Mouse (Mus musculus) embryo, embryonic 10.5 days (tissue): Measurements from ENCODE around the gene Srpr.
A peak's percentile ranks its signal among the peaks of the same experiment; 100 is the strongest.

ENCODE experiments used
- DNase-seq: peaks from one replicate; pipeline ENCODE4 v3.0.0-alpha.2; 2015; ENCODE audit warnings: low spot score

Gene Srpr

DNA sequence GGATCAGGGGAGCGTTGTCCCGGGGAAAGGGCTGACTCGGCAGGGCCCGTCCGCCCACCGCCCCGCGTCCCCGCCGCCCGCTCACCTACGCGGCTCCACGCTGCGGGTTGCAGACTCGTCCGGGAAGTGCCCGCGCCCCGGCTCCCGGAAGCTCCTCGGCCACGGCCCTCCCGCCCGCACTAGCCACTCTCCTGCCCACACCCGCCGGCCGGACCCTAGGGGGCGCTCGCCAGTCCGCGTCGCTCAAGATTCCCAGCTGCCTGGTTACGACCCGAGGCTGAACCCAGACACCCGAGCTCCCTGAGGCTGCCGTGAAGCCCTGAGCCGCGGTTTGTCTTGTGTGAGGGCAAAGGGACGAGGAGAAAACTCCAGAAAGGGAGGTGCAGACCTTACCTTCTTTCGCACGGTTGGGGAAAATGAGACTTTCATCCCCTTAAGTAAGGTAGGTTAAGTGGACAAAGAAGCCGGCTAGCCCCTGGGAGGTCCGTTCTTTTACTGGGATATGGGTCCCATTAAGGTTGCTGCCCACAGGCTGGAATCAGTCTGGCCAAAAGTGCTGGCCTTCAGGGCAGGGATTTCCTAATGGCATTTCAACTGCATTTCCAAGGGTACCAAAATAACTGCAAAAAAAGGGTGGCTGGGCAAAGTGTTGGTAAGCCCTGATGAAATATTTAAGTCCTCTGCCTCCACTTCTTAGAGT lies at the start of gene Srpr, which contains the start of gene Tirap:
Gene Srpr, plus strand, starts transcription at position 404 of the 700 bp plus-strand sequence.
Gene Tirap, minus strand, starts transcription at position 520 of the 700 bp plus-strand sequence.
- DNase-seq: peak; percentile 92

DNA sequence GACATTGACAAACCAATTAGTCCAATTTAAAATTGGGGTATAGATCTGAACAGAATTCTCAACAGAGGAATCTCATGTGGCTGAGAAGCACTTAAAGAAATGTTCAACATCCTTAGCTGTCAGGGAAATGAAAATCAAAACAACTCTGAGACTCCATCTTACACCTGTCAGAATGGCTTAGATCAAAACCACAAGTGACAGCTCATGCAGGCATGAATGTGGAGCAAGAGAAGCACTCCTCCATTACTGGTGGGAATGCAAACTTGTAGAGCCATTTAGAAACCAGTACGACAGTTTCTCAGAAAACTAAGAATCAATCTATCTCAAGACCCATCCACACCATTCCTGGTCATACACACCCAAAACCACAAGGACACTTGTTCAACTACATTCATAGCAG lies 47.1 kb upstream of the Srpr start:
- DNase-seq: no peak

DNA sequence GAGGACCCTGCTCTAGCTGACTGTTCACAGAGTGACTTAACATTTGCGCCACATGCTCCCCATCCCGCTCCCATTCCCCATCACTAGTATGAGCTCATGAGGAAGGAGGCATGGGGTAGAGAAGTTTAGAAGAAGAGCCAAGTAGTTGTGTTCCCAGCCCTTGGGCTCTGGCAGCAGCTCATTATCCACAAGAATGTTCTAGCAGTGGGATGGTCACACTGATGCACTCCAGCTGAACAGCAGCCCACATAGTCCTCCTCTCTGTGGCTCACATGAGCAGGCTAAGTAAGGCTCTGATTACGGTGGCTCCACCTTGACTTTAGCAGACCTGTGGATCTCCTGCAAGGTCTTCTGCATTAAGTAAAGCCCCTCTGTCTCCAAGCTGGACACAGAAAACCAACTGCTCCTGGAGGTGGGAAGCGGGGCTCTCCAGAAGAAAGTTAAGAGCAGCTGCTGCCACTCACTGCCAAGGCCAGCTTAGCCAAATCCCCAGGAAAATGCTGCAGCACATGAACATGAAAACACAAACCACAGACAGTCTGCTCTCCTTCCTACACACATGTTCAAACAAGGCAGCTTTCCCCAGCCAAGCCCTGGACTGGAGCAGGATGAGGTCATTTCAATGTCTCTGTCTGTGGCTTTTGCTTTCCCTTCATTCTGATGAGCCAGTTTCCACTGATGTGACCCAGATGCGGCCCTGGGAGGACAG lies 43.8 kb upstream of the Srpr start:
- DNase-seq: no peak

DNA sequence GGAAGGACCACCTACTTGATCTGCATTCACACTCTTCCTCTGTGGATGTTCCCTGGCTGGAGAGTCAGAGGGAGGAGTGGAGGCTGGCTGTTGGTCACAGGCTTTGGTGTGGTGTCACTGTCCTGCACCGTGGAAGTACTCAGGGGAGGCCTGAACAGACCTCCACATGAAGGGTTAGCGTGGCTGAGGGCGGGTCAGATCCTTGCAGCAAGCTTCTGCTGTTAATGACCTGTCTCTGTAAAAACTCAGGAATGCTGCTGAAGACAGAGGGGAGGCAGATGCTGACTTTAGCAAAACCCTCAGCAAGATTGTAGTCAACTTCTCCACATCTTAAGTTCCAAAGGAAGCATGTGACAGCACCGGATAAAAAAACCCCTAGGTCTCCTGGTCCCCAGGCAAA lies 43.1 kb upstream of the Srpr start:
- no peak for DNase-seq

DNA sequence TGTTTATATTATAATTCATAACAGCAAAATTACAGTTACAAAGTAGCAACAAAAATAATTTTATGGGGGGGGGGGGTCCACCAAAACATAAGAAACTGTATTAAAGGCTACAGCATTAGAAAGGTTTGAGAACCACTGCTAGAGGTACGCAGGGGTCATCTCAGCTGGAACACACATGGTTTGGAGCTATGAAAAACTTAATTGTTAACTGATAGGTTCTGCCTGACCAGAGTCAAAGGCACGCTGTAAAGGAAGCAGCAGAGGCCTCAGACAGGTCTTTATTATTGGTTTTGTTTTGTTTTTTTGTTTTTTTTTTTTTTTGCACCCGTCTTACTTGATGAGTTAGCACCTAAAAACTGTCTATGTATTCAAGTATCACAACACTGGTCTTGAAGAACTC lies 41.5 kb upstream of the Srpr start:
- DNase-seq: no peak

DNA sequence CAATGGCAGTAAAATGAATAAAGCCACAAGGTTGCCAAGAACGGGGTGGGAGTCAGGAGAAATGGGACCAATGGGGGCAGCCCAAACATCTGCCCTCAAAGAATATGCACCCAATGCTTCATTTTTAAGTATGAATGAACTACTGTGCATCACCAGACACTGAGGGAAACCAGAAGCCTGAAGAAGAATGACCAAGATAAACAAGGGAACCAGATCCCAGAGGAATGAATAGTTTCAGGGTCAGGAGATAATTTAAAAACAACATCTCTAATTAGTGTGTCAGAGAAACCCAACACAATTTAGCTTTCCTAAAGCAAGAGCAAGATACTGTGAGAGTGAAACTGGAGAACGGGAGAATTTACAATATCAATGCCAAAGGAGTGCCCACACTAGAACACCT lies 39.3 kb upstream of the Srpr start:
- no peak for DNase-seq

DNA sequence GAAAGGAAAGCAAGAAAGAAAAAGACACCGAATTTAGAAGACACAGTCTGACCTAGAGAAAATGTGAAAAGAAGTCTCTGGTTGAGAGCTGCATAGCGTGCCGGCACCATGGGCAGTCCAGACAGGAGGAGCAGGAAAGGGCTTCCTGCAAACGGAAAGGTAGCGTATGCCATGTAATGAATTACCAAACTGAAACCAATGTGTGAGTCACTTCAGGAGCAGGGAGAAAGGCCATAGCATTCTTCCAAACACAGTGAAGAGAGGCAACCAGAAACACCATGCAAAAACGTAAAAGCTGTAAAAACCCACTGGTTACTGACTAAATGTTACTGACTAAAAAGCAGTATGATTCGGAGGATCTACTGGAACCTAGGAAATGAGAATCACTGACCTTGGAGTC lies 38.3 kb upstream of the Srpr start:
- no peak for DNase-seq

DNA sequence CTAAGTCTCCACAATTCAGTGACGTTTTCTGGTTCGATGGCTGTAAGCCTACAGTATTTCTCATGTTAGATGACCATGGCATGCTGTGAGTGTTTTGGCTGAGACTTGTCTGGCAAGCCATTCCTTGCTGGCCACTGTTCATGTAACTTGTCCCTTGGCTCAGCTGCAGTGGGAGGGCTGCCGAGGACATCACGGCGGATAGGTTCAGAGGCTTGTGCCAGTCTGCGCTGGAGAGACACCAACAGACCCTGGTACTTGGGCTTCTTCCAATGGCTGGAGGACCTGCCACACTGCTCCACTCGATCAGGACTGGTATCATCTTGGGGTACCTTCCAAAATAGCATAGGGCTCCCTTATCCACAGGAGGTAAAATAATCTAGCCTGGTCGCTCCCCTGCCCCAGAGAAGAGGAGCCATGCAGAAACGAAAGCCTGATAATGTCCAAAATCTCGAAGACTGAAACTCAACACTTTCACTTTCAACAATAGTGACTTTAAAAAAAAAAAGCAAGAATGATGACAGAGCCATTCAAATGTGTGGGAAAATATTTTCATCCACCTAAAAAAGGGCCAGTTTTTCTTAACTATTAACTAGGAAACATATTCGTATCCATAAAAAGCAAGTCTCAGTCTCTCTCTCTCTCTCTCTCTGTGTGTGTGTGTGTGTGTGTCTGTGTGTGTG lies 36.8 kb upstream of the Srpr start:
- DNase-seq: no peak

DNA sequence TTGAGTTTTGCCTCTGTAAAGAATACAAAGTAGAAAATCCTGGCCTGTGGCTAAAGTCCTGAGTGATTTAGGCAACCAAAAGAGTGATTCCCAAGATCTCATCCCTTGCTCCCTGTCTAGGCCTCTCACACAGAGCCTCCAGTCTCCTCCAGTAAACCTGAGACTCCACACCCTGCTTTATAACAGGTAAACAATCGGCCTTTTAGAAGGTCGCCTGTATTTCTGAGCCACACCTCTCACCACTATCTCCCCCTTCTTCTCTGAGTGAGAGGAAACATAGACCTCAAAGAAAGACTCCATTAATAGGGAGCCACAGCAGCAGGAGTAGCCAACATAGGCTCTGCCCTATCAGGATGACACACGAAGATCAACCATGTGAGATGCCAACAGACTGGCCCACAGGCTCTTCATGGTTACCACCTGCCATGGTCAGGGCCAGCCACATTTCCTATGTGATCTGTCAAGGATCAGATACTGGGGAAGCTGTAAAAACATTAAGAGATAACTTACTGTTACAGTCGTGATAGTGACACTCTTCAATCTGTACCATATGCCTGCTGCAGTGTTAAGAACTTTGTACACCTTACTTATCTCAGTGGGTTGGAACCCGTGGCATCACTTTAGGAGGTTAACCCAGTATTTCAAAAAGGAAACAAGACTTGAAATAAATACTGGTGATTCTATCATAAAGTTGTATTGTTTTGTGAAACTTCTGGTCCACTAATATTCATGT lies 35.7 kb upstream of the Srpr start:
- DNase-seq: no peak

DNA sequence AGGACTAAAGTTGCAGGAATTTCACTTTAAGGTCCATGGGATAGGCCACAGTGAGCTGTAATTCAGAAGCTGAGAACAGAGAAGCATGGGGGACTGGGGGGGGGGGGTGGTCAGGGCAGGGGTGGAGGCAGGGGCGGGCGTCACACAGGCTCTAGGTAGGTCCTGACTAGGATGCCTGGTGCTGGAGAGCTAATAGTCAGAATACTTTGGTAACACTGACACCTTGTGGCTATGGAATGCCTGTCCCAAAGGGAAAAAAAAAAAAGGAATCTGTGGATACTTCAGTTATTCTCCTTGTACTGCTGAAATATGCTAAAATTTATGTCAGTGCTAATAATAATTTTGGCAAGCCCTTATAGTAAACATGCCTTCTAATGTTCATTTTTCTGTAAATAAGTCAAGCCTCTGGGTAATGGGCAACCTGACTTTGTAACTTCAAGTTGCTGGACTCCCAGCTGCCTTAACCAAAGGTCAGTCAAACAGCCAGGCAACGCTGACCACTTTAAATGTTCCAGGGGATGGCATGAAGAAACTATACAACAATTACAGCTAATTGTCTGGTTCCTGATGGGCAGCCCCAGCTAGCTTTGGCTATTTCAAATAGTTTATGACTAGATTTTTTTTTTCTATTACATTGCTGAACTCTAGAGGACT lies 33.7 kb upstream of the Srpr start:
- peak; percentile 66 for DNase-seq

DNA sequence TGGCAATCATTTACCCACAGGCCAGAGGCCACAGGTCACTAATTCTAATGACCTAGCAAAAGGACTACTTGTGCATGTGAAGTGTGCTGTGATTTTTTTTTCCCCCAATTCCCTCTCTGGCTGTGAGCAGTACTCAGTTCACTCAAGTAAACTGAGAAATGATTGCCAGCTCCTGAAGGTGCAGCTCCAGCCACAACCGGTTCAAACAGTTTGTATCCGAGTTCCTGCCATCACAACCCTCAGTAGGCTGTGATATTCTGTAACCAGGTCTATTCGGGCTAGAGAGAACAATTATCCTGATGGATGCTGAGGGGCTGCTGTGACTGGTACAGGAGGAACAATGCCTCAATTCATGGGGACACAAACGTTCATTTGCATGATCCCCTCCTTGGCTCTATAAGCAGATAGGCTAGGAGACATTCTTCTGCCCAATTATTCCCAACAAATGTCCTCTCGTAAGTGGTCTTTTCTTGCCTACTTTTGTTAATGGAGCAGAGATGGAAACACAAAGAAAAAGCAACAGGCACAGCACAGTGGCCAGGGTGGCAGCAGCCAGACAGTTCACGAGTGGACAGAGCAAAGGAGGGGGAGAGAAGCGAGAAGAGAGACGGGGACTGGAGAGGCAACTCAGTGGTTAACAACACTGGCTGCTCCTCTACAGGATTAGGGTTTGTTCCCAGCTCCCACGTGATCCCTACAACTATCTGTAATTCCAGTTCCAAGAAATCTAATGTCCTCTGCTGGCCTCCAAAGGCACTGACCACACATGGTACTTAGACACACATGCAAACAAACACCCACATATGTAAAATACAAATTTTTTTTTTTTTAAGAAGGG lies 33.0 kb upstream of the Srpr start:
- DNase-seq: peak; percentile 24

DNA sequence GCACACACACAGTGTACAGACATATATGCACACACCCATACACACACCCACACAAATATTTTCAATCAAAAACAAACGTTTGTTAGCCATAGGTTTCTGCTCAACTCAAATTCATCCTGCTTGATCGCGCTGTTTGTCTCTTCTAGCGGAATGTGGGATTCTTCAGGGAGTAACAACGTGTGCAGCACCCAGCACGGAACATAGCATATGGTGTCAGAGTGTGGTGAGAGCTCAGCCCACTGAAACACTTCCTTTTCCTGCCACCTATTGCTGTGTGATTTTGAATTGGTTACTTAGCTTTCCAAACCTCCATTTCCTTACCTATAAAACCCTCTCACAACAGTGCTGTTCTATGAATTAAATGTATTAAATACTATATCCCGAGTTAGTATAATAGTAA lies 29.9 kb upstream of the Srpr start:
- no peak for DNase-seq

DNA sequence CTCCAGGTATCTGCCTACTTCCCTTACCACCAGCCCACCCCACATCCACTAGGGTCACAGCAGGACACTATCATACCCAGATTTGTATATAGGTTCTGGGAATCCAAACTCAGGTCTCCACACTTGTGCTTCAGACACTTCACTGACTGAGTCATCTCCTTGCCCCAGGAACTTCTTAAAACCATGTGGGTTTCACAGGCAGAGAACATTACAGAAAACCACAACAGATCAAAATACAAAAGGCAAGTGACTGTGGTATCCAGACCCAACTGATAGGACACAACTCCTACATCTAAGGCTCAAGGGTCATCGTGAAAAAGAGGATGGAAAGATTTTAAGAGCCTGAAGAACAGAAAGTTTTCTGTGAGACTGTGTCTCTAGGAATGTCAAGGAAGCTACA lies 26.6 kb upstream of the Srpr start:
- no peak for DNase-seq

DNA sequence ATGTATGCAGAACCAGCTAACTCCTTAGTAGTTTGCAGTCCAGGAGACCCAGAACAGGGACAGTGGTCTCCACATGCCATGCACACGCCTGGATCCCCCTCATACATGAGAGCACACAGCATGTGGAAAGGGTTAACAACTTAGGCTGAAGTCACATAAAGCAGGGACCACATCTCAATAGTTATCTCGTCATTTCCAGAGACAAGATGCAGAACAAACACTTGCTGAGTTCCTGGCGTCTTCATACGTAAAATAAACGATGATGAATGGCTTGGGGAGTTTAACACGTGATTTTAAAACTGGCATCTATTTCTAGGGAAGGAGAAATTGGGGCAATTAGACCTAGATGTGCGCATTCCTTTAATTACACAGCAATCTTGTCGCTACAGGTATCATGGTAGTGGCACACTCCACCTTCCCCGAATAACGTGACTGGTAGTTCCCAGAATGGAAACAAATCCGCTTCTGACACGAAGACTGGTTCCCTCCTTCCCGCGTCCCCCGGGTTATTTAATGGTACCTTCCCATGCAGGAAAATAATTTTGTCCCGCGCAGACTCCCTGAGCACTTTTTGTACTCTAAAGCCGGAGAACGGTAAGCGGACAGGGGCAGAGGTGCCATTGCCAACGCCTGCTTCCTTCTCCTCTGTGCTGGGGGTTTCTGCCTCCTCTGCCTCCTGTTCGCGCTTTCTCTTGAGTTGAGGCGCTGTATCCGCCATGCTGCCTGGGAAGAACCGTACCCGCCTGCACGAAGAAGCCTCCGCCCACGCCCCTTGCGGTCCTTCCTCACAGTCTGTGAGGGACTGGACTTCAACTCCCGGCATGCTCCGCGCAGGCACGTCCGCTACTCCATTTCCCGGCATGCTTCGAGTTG lies 24.5 kb upstream of the Srpr start, which contains the start of gene Dcps:
Gene Dcps, minus strand, starts transcription at position 811 of the 873 bp plus-strand sequence.
- peak; percentile 97 for DNase-seq

DNA sequence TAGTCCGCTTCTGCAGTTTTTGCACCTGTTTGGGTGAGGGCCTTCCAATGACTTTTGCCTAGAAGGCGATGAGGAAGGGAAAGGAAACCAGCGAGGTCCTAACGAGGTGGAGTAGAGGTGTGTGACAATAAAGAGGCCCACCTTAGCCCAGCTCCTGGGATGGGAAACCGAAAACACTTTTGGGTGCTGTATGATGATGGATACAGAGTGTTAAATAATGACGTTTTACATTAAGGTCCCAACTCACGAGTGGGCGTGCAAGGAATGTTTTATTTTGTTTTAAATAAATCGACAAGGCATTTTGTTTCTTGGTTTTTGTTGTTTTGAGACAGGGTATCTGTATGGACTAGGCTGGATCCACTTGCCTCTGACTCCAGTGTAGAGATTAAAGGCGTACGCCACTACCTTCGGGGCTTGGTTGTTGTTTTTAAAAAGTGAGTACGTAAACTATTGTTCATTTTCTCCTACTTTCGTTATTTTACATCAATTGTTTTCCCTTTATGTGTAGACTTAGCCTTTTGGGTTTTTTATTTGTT lies 23.8 kb upstream of the Srpr start:
- DNase-seq: no peak

DNA sequence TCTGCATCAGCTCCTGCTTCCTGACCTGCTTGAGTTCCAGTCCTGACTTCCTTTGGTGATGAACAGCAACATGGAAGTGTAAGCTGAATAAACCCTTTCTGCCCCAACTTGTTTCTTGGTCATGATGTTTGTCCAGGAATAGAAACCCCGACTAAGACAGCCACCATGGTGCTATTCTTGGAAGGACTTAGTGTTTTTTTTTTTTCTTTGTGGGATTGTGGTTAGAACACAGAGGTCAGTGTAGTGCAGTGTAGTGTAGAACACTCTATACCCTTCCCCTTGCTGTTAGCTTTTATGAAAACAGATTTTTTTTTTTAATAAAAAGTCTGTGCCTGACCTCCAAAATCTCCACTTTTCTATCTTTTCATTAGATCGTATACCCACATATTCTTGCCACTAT lies 17.1 kb upstream of the Srpr start:
- no peak for DNase-seq

DNA sequence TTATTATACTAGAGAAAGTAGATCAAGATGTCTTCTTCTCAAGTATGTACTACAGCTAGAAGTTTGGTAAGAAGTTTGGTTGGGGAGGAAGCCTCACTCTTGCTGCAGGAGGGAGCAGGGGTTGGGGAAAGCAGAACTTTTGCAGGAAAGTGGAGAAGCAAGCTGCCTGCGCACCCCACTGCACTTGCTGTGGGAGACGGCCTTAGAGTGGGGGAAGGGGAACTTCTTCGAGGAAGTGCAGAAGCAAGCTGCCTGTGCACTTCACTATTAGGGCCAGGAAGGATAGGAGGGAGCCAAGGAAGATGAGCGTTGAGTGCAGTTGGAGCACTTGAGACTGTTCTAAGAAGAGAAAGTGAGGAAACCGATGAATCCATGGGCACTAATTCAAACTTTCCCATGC lies 16.6 kb upstream of the Srpr start:
- DNase-seq: no peak

DNA sequence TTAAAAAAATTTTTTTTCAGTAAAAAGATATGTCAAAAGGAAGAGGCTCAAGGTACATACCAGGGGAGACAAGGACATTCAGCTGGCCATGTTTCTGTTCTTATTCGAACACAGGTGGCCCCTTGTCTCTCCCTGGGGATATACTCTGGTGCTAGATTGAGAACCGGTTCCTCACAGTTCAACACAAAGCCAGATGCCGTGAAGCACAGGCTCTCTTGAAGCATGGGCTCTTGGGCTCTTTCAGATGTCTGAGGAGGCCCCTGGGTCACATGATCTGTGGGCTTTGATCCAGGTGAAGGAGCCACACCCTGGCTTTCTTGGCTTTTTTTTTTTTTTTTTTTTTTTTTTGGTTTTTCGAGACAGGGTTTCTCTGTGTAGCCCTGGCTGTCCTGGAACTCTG lies 13.5 kb upstream of the Srpr start:
- no peak for DNase-seq

DNA sequence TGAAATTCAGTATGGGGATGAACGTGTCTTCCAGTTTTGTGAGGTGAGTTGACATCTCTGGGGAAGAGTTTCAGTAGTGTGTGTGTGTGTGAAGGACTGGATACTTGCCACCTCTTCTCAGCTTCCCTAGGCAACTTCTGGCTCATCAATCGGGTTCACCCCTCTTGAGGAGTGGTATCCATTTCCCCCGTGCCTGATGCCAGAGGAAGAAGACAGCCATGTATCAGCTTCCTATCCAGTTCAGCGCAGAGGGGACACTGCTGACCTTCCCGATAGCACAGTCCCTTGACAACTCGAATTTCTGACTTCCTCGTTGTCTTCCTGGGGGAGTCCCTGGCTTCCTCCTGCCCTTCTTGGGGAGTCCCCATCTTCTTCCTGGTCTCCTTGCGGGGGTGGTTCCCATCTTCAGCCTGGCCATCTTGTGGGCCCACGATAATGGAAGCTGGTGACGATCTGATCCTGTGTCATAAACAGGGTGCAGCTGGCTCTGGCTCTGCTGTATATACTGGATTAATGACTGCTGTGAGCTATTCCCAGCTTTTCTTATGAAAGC lies 12.5 kb upstream of the Srpr start:
- no peak for DNase-seq
